Mouse (Mus musculus): ENCODE measurements around the gene Uba6.

The Uba6 gene

DNA sequence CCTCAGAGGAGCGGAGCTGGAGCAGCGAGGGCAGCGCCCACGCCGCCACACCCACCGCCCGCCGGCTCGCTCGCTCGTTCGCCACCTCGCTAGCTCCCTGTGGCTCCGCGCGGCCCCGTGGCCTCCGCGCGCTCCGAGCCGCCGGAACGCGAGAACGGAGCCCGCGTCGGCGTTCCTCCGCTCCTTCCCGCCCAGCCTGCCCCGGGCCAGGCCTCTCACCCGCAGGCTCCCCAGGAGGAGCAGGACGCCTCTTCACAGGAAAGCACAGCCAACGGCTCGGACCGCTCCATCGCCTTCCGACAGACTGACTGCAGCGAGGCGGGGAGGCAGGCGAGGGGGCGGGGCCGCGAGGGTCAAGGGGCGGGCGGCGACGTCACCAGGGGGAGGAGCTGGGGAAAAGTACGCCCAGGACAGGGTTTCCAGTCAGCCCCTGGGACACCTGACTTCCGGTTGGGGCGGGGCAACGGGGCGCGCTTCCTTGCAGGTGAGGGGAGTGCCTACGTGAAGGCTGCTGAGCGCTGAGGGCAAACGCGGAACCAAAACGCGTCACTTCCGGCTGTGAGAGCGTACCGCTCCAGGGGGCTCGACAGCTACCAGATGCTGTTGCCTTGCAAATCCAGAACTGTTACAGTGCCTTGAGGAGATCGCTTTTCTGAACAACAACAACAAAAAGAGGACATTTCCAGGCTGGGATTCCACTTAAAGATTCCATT, at the start of gene Uba6:
TSS of gene Uba6 (minus strand) at position 355 of the 713 bp plus-strand sequence.
- DNase-seq: peak; percentile 99 to 100

DNA sequence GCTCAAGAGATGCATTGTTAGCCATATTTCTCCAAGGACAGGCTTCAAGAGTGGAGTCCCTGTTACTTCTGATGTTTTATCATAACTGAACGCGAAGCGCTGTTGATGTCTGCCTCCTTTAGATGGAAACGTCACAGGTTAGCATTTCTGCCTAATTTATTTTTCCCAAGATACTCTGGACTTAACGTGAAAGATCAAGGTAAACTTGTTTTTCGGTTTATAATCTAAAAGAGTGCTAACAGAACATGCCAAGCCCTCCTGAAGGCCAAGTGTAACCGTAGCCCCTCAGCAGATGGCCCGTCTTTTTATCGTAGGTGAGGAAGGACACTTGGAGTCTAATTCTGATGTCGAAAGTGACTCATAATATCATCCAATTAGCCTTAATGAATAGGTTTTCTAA, 25.2 kb upstream of the Uba6 start, which contains the start of gene Gnrhr:
TSS of gene Gnrhr (minus strand) at position 101 of the 400 bp plus-strand sequence.
- no peak for DNase-seq

DNA sequence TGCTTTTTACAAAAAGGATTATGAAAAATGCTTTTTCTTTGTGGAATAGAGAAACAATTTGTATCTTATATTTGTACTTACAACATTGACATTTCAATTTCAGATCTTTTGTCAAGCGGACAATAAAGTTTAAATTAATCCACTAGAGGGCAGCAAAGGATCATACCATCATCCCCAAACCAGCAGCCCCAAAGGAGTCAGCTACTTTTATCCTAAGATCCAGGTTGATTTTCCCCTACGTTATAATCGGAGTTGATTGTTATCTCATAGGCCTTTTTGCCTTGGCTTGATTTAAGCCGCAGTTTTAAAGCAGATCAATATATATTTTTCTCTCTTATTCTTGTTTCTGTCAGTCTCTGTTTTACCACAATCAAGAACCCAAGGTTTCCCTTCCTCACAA, 18.8 kb upstream of the Uba6 start:
- peak in 1 of 2 experiments; percentile 24 for DNase-seq

DNA sequence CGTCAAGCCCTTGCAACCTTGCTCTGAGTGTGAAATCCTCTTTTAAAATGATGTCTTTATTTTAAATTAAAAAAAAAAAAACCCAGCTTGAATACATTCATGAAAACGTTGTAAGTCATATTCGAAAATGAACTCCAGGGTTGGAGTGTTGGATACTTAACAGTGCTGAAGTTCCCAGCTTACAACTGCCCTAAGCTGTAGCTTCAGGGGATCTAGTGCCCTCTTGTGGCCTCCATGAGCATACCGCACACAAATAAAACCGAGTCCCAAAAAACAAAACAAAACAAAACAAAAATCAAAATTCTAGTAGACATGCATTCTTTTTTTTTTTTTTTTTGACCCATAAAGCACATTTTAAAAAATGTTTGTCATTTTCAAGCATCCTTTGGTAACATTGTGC, 18.2 kb upstream of the Uba6 start:
- peak; percentile 11 to 50 for DNase-seq

DNA sequence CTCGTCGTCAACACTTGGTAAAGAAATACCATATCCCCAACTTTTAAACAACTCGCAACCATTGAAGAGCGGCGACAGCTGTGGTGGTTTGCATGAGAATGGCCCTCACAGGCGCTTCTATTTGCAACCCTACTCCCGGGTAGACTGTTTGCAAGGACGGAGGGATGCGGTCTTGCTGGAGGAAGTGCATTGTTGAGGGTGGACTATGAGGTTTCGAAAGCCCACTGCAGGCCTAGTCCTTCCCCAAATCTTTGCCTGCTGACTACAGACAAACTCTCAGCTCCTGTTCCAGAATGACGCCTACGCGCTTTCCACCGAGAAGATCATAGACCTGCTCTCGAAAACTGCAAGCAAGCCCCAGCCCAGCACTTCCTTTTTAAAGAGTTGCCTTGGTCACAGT, 17.7 kb upstream of the Uba6 start:
- no peak for DNase-seq

- DNase-seq: no peak
These were observed 14.8 kb upstream of the Uba6 start for GRCm38 (mm10) chr5:86187441-86187840.

DNA sequence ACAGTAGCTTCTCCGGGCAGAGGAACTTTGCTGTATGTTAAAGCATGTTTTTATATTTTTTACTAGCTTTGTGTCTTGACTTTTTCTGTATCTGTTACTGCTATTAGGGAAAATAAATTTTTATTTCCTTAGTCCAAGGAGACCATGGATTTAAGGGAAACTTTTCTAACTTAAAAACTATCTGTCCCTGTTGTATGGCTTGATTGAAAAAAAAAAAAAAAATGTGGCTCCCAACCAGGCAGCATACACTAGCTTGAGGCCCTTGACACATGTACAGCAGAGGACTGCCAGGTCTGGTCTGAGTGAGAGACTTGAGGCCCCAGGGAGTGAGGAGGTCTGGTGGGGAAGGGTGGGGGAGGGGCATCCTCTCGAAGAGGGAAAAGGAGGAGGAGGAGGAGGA, 1.2 kb upstream of the Uba6 start:
- DNase-seq: peak in 1 of 2 experiments; percentile 32

- DNase-seq: no peak
These were observed 535 bp downstream of the Uba6 start for GRCm38 (mm10) chr5:86172088-86172448.

DNA sequence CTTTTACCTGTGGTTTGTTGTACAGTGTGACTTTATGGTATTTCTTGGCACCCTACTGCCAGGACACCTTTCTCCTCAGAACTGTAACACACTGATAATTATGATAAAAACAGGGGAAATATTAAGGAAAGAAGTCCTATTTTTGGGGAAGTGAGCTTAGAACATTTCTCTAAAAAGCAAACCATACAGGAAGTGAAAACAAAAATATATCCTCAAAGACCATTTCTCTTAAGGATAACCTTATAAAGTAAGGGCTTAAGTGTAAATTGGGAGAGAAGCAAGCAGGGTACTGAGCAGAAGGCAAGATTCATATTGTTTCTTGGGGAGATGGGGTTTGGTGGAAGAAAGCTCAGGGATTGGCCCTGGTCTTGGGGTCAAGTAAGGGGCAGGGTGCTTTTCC, 42.8 kb downstream of the Uba6 start:
- no peak for DNase-seq

- DNase-seq: no peak
These were observed 43.9 kb downstream of the Uba6 start for GRCm38 (mm10) chr5:86128749-86129148.

DNA sequence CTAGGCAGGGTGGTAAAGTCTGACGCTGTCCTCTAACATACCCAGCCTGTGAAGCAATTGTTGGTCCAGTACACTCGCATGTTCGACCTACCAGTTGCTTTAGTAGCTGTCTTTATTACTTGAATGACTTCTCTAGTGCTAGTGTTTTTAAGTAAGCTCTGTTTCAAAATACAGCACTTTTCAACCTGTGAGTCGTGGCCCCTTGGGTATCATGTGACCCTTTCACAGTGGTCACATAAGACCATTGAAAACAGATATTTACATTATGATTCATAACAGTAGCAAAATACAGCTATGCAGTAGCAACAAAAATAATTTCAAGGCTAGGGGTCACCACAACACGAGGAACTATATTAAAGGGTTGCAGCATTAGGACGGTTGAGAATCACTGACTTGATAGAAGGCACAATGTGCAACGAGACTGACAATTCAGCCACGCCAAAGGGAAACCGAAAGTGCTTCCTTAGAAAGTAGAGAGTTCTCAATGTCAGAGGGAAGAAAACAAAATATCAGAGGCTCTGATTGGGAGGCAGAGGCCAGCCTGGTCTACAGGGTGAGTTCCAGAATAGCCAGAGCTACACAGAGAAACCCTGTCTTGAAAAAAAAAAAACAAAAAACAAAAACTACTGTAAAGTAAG, 54.0 kb downstream of the Uba6 start:
- no peak for DNase-seq

- no peak for DNase-seq
These were observed 58.6 kb downstream of the Uba6 start for GRCm38 (mm10) chr5:86113997-86114396.

DNA sequence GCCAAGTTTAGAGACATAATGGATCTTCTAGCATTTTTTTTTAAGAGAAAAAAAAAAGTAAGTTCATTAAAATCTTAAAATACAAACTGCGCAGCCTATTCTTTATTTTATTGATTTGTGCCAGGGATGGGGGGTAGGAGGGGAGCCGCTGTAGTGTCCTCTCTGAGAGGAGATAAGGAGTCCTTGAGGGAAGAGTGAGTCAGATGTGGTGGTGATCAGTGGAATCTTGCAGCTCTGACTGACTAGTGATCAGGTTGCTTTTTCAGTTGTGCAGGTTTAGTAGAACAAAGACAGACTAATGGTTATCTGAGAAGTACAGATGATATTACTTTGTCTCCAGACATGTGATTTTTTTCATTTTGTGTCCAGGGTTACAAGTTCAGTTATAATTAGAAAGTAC, 59.6 kb downstream of the Uba6 start:
- no peak for DNase-seq

DNA sequence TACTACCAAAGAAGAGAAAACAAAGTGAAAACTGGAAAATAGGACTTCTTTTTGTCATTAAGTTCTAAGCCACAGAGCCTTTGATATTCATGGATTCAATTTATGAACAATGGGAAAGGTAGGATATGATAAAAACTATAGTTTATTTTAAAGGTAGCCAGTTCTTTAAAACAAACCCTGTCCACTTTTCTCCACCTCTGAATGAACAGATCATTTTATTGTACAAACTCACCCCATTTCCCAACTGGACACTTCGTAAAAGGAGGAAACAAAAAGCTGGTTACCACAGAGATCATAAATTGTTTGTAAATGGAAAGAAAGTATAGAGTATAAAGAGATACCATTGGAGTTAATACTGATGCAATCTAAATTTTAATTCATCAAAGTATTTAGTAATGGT, 61.5 kb downstream of the Uba6 start:
- no peak for DNase-seq

DNA sequence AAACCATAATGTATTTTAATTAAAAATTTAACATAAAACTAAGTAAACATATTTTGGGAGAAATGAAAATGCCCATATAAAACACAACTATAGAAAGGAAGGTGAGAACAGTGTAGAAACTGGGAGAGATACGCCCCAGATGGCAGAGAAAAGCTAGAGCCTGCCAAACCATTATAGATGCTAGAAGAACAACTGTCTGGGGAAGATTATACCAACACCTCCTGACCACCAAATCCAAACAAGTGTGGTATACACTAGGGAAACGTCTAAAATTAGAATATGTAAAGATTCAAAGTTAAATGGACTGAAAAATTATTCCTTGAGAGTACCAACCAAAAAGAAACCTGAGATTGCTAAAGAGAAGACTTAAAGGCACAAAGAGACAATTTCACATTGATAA, 66.0 kb downstream of the Uba6 start:
- no peak for DNase-seq

DNA sequence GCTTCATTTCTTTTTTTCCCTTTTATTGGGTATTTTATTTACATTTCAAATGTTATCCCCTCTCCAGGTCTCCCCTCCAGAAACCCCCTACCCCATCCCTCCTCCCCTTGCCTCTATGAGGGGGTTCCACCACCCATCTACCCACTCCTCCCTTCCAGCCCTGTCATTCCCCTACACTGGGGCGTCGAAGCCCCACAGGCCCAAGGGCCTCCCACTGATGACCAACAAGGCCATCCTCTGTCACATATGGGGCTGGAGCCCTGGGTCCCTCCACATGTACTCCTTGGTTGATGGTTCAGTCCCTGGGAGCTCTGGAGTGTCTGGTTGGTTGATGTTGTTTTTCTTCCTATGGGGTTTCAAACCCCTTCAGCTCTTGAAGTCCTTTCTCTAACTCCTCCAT, 70.4 kb downstream of the Uba6 start:
- no peak for DNase-seq

DNA sequence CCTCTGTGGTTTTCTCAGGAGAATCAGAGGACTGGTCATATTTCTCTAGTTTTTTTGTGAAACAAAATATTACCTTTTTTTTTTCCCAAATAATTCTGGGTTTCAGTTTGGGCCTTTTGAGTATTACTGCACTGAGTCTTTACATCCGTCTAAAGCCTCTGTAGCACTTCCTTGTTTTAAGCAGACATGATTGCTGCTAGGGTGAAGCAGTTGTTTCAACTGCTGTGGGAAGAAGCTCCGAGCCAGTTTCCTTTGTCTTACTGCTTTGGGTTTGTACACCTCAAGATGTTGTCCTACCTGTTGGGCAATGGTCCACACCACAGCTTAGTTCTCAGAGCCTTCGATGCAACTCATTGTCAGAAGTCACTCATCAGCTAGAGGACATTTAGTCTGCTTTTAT, 72.0 kb downstream of the Uba6 start:
- no peak for DNase-seq

DNA sequence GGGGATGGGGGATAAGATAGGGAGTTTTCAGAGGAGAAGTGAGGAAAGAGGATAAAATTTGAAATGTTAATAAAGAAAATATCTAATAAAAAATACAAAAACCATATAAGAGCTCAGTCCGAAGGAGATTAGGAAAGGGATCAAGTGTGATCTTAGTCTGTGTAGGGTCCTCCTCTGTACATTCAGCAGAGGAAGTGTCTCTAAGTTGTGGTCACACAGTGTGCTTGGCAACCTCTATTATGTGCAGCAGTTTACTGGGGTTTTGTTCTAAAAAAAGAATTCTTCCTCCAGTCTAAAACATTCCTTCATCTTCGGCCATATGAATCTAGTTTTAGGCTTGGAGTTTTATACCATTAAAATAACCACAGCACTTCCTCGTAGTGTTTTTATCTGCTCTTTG, 73.6 kb downstream of the Uba6 start:
- no peak for DNase-seq

GRCm38 (mm10) chr5:86094754-86095153, 77.8 kb downstream of the Uba6 start:
- no peak for DNase-seq

DNA sequence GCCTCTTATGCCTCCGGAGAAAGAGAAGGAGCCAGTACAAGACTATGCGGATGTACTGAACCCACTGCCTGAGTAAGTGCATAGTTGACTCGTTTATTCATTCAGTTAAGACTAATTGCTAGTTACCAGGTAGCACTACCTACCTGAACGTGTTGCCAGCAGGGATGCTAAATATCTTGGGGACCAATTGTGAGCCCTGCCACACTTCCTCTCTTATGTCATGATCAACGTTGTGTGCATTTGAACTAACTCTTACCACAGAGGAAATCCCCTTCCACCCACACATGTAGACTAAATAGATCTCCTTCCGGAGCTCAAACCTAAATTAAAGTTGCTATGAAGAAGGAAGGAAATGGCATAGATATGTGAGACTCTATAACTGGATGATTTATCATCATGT, 85.9 kb downstream of the Uba6 start:
- DNase-seq: no peak

DNA sequence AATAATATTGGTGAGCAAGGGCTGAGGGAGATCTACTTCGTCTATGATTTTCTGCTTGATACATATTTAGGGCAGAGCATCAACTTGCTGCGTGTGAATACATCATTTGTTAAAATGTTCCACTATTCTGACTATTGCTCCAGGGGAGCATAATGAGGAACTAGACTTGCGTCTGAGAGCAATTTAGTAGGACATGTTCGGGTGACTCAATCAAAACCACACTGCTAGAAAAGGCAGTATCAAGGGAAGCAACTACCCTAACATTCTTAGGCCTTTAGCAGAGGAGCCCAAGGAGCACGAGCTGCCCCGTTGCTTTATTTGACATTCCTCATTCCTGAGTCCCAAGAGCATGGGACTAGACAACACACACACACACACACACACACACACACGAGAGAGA, 87.6 kb downstream of the Uba6 start:
- DNase-seq: no peak

- no peak for DNase-seq
These were observed 88.6 kb downstream of the Uba6 start for GRCm38 (mm10) chr5:86083987-86084386.

DNA sequence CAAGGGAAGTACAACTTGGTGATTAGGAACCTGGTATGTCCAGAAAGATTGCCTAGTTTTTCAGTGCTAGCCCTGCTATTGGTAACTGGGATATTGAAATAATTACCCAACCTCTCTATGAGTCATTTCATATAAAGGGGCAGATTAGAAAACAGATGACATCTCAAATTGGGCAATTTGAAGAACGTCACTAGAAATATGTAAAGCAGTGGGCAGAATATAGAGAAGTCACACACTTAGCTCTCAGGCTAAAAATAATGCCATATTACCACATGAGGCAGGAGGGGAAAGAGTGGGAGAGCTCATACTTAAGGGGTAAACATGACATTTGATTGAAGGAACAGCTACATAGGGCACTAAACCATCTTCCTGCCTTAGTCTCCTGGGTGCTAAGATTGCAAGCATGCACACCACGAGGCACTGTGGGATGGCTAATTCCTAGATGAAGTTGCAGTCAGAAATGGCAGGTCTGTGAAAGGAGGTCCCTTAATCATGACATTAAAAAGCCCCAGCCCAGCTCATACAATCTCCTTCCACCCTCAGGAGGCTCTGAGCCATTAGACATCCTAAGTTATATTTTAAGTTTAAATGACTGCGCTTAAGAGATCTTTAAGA, 93.8 kb downstream of the Uba6 start:
- no peak for DNase-seq

DNA sequence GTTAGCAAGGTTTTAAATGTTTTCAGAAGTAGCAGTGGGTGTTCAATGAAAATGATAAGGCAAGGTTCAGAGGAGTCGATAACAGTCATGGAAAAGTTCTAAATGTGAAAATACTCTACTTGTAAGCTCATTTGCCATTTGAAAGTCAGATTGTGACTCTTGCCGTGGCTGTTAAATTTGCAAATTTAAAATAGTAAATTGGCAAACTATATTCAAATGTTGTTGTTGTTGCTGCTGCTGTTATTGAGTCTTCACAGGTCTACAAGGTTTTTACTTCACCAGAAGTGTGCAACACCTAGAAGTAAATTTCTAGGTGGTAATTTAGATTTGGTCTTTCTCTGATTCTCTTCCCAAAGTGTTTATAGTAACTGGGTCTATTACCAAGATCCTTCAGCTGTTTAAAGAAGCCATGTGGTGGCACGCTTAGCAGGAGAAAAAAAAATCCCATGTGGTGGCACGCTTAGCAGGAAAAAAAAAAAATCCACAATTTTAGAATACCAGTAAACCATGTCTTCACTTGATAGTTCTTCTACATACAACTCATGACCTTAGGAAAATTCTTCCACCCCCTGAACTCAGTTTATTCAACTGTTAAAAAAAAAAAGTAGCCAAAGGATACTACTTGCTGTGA, 99.7 kb downstream of the Uba6 start:
- no peak for DNase-seq
